Comparison of ENCODE assay signal across 10 mouse cellular contexts in genomic region chr3:75202808-75203503, GRCm38 (mm10). TPM values are rescaled to one million over a fixed set of nuclear protein-coding genes. Genes with fewer than 3 reads are reported as not detected.
DNase-seq lines count a peak whose midpoint lies in the region; ATAC-seq and TF ChIP-seq lines count a peak whose summit lies in the region.
"Had no signal": no experiment of that assay in that cellular context is flagged by ENCODE, and none has a peak within 500 bp of the region (broad histone marks: within the 10 kb centered on the region; RNA-seq: fewer than 3 reads in every experiment).

No protein-coding gene starts in this region.

- DNase-seq in thymus, adult 2 months: peak; percentile 60
- no peak for DNase-seq in thymus, adult 18-20 months
- DNase-seq in brain, embryonic 14.5 days (ENCODE audit: low read depth): peak; percentile 77
- peak; percentile 9 to 48 for DNase-seq in kidney, adult 8-10 months
- DNase-seq in neural tube, embryonic 11.5 days (ENCODE audit: low spot score): peak; percentile 29
- peak; percentile 43 for DNase-seq in thymus, postnatal 0 days (ENCODE audit: low spot score)

- WGBS in thymus, adult 2 months: 37% methylated on average over 12 of the region's 12 CpGs
- 39% methylated on average over 12 of the region's 12 CpGs for WGBS in forebrain, embryonic 13.5 days
- WGBS in limb, embryonic 13.5 days: 38% methylated on average over 12 of the region's 12 CpGs
- WGBS in neural tube, embryonic 11.5 days: 37% methylated on average over 12 of the region's 12 CpGs

- no peak overlapping the region for H3K4me3 ChIP-seq in thymus, adult 2 months (ENCODE audit: control insufficient read depth, insufficient read depth, low read length)
- H3K4me3 ChIP-seq in forebrain, embryonic 13.5 days: no peak overlapping the region
- H3K4me3 ChIP-seq in limb, embryonic 13.5 days: no peak overlapping the region
- H3K4me3 ChIP-seq in neural tube, embryonic 11.5 days (ENCODE audit: low read depth, low read length): no peak overlapping the region
- H3K4me3 ChIP-seq: erythroblast, embryonic 14.5 days; myocyte had no signal

- TF ChIP-seq CTCF in thymus, adult 2 months (IDR thresholded peaks at IDR 0.05; ENCODE audit: borderline replicate concordance, control insufficient read depth, extremely low read depth, insufficient read depth, low read length, poor library complexity): no peak
- peak; percentile 81; the same call in 1 of the 2 replicates for TF ChIP-seq CTCF in brain, embryonic 14.5 days (IDR thresholded peaks at IDR 0.05; ENCODE audit: borderline replicate concordance, extremely low read depth, insufficient read depth, insufficient read length)

- H3K9ac ChIP-seq in forebrain, embryonic 13.5 days: no peak overlapping the region
- no peak overlapping the region for H3K9ac ChIP-seq in limb, embryonic 13.5 days
- H3K9ac ChIP-seq in neural tube, embryonic 11.5 days (ENCODE audit: low read length): no peak overlapping the region

- H3K27me3 ChIP-seq in thymus, adult 2 months (ENCODE audit: control insufficient read depth, insufficient read depth, low read length): no peaks in the 10 kb centered on the region
- no peaks in the 10 kb centered on the region for H3K27me3 ChIP-seq in forebrain, embryonic 13.5 days
- H3K27me3 ChIP-seq in limb, embryonic 13.5 days: no peaks in the 10 kb centered on the region
- H3K27me3 ChIP-seq in neural tube, embryonic 11.5 days (ENCODE audit: control insufficient read depth, insufficient read depth, low read length): no peaks in the 10 kb centered on the region

- H3K4me1 ChIP-seq in thymus, adult 2 months (replicated peaks; ENCODE audit: control insufficient read depth, insufficient read depth, low read length): no peaks in the 10 kb centered on the region
- H3K4me1 ChIP-seq in forebrain, embryonic 13.5 days: no peaks in the 10 kb centered on the region
- no peaks in the 10 kb centered on the region for H3K4me1 ChIP-seq in limb, embryonic 13.5 days
- H3K4me1 ChIP-seq in neural tube, embryonic 11.5 days (ENCODE audit: control insufficient read depth, insufficient read depth, low read length): no peaks in the 10 kb centered on the region

- H3K4me2 ChIP-seq in forebrain, embryonic 13.5 days: no peak overlapping the region
- no peak overlapping the region for H3K4me2 ChIP-seq in limb, embryonic 13.5 days (replicated peaks)
- H3K4me2 ChIP-seq in neural tube, embryonic 11.5 days (ENCODE audit: low read depth): no peak overlapping the region

- H3K27ac ChIP-seq in thymus, adult 2 months (ENCODE audit: control insufficient read depth, insufficient read depth, low read length): no peak overlapping the region
- no peak overlapping the region for H3K27ac ChIP-seq in forebrain, embryonic 13.5 days
- H3K27ac ChIP-seq in limb, embryonic 13.5 days: no peak overlapping the region
- H3K27ac ChIP-seq in neural tube, embryonic 11.5 days (ENCODE audit: low read depth, low read length): no peak overlapping the region

- no peaks in the 10 kb centered on the region for H3K36me3 ChIP-seq in thymus, adult 2 months (ENCODE audit: control insufficient read depth, insufficient read depth, low read length)
- H3K36me3 ChIP-seq in forebrain, embryonic 13.5 days (ENCODE audit: poor library complexity, severe bottlenecking): no peaks in the 10 kb centered on the region
- no peaks in the 10 kb centered on the region for H3K36me3 ChIP-seq in limb, embryonic 13.5 days
- H3K36me3 ChIP-seq in neural tube, embryonic 11.5 days (ENCODE audit: control insufficient read depth, insufficient read depth, low read length): no peaks in the 10 kb centered on the region

- H3K9me3 ChIP-seq in forebrain, embryonic 13.5 days (replicated peaks): no peaks in the 10 kb centered on the region
- H3K9me3 ChIP-seq in limb, embryonic 13.5 days: no peaks in the 10 kb centered on the region
- no peaks in the 10 kb centered on the region for H3K9me3 ChIP-seq in neural tube, embryonic 11.5 days (ENCODE audit: control insufficient read depth, low read length)

- peak; percentile 75 for ATAC-seq in forebrain, embryonic 13.5 days
- ATAC-seq in limb, embryonic 13.5 days (ENCODE audit: low FRiP score, low read depth): peak; percentile 48; the same call in 1 of the 2 replicates
- peak; percentile 45; the same call in 1 of the 2 replicates for ATAC-seq in neural tube, embryonic 11.5 days (ENCODE audit: insufficient read depth, low FRiP score, low TSS enrichment)

- no peak for TF ChIP-seq POLR2A in thymus, adult 2 months (IDR thresholded peaks at IDR 0.05; ENCODE audit: control insufficient read depth, extremely low read depth, insufficient read depth, low read length, poor library complexity)
- TF ChIP-seq POLR2A in brain, embryonic 14.5 days (IDR thresholded peaks at IDR 0.05; ENCODE audit: borderline replicate concordance, extremely low read depth, insufficient read depth, insufficient read length, poor library complexity, severe bottlenecking): no peak

RNA-seq across cellular contexts. Expression of gene Zbbx, which starts 38.1 kb away (rescaled TPM):
- not detected in 2 replicates for polyA plus RNA-seq in thymus, adult 2 months (2012; rRNA removed)
- 0.30 and 0.59 TPM in 2 replicates for polyA plus RNA-seq in brain, embryonic 14.5 days (2012; rRNA removed)
- 0.49 and 1.4 TPM in 2 replicates for polyA plus RNA-seq in forebrain, embryonic 13.5 days (2015; fragmentation: Nextera tagmentation; extraction: Ambion mirVana)
- not detected in 2 replicates for polyA plus RNA-seq in limb, embryonic 13.5 days (2015; fragmentation: Nextera tagmentation; extraction: Ambion mirVana)
- not detected in 2 replicates for polyA plus RNA-seq in neural tube, embryonic 11.5 days (2014; fragmentation: Nextera tagmentation; extraction: Ambion mirVana)
- 0.05 TPM in 1 of 2 replicates, not detected in the other for polyA plus RNA-seq in thymus, postnatal 0 days (2015; fragmentation: Nextera tagmentation; extraction: Ambion mirVana)
- polyA plus RNA-seq: erythroblast, embryonic 14.5 days; myocyte had no signal

Comparison
In these comparisons a context has a peak if more than half of its experiments do, and no peak if none do; other contexts are left out.
1. DNase-seq: peak in thymus, adult 2 months (single experiment), brain, embryonic 14.5 days (single experiment), kidney, adult 8-10 months (2 of 2), neural tube, embryonic 11.5 days (single experiment) and thymus, postnatal 0 days (single experiment); none in thymus, adult 18-20 months (0 of 2).
2. Peak in every context shown above with its lines, with median percentiles within 50 percentile points of each other: ATAC-seq.